Mouse (Mus musculus): ENCODE measurements around the gene Olfr430.

DNA sequence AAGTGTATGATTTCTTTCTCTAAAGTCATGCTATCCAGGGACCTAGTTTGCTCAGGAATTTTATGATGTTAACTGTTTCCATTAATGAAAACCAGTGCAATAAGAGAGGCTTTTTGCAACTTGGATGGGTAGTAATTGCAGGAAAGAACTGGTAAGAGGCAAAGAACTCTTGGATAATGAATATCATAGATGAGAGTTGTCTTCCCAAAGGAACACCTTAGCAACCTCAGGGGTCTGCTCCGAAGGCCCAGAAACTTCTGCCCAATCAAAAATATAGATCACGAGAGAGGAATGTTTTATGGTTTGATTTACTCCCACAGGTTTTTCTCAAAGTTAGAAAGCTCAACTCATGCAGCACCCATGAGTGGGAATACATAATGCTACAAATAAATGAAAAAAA lies 17.6 kb downstream of the Olfr430 start, which contains the start of gene Olfr429:
- TF ChIP-seq CTCF (IDR thresholded peaks at IDR 0.05; ENCODE audit: extremely low read depth, insufficient read depth, low read length) (no peak), POLR2A (IDR thresholded peaks at IDR 0.05; ENCODE audit: extremely low read depth, insufficient read depth, low read length) (no peak)
